Mouse (Mus musculus) kidney, adult 18-20 months (tissue): Measurements from ENCODE around the gene Kbtbd13.
"Not testable (repeated sequence)": the region's sequence is repeated elsewhere in the genome, so short reads cannot be mapped to it uniquely, and the experiment has no call there.

Experiments used
- DNase-seq: peaks from one replicate; pipeline ENCODE4 v3.0.0; 2021

Gene Kbtbd13

DNA sequence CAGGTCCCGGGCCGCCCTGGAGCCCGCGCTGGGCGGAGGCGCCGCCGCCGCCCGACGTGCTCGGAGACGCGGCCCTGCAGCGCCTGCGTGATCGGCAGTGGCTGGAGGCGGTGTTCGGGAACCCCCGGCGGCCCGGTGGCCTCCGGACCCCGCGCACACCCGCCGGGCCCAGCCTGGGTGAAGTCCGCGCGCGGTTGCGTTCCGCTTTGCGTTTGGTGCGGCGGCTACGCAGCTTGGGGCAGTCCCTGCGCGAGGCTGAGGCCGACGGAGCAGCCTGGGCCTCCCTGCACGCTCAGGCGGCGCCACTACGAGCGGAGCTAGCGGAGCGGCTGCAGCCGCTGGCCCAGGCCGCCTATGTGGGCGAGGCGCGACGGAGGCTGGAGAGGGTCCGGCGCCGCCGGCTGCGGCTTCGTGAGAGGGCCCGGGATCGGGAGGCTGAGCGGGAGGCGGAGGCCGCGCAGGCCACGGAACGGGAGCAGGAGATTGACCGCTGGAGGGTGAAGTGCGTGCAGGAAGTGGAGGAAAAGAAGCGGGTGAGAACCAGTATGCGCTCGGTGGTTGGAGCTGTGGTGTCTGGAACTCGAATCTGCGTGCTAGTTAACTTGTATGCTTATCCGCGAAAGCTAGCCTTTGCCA lies 44.9 kb downstream of the Kbtbd13 start:
- DNase-seq: peak; percentile 58

GRCm38 (mm10) chr9:65345854-65346475 lies 45.5 kb downstream of the Kbtbd13 start, which contains the start of gene Pdcd7:
TSS of gene Pdcd7 (plus strand) at chr9:65346104.
- peak; percentile 96 for DNase-seq

DNA sequence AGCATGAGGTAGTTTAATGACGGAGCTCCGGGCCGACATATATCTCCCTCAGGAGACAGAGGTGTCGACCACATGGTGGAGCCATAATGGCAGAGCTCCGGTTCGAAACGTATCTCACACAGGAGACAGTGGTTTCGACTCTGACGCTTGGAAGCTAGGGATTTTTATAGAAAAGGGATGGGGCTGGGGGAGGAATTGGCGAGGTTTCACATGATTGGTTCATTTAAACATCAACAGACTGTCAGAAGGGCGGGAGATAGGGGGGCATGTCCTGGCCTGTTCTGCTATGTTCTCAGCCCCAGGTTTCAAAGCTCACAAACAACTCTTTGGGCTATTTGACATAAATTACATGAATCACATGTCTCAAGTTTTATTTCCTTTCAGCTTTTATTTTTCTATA lies 46.0 kb downstream of the Kbtbd13 start:
- DNase-seq: not testable (repeated sequence)

DNA sequence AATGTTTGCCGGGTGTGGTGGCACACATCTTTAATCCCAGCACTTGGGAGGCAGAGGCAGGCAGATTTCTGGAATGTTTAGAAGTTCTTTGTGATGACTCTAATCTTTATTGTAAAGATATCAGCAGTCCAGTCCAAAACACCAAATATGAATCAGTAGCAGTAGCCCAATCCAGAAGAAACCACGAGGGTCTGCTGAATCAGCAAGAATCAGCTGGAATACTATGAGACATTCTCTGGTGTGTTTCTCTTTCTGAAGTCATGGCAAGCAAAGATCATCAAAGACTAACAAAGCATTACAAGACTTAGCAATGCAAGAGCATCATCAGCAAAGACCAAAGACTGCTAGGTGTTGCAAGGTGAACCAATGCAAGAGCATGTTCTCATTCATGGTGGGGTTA lies 51.0 kb downstream of the Kbtbd13 start:
- DNase-seq: no peak

- DNase-seq: no peak
Observed at GRCm38 (mm10) chr9:65339146-65339545, 52.3 kb downstream of the Kbtbd13 start.
